ENCODE assay signal across 35 mouse cellular contexts in genomic region chr1:71447424-71447823, GRCm38 (mm10). TPM values are rescaled to one million over a fixed set of nuclear protein-coding genes. Genes with fewer than 3 reads are reported as not detected.
DNase-seq lines count a peak whose midpoint lies in the region; ATAC-seq and TF ChIP-seq lines count a peak whose summit lies in the region.
"Had no signal": no experiment of that assay in that cellular context is flagged by ENCODE, and none has a peak within 500 bp of the region (broad histone marks: within the 10 kb centered on the region; RNA-seq: fewer than 3 reads in every experiment).

No protein-coding gene starts in this region.

- no peaks in the 10 kb centered on the region for H3K27me3 ChIP-seq in forebrain, postnatal 0 days (ENCODE audit: insufficient read depth, low read length)
- H3K27me3 ChIP-seq in forebrain, embryonic 10.5 days (ENCODE audit: poor library complexity, severe bottlenecking), result no peaks in the 10 kb centered on the region
- H3K27me3 ChIP-seq: CH12.LX; embryonic facial prominence, embryonic 15.5 days; heart, embryonic 13.5 days; kidney, embryonic 15.5 days; limb, embryonic 12.5 days; liver, embryonic 15.5 days; neural tube, embryonic 12.5 days had no signal

- no peak overlapping the region for H3K4me3 ChIP-seq in forebrain, postnatal 0 days (ENCODE audit: low read depth, low read length)
- H3K4me3 ChIP-seq in forebrain, embryonic 10.5 days, result no peak overlapping the region
- H3K4me3 ChIP-seq: embryonic facial prominence, embryonic 10.5 days; embryonic facial prominence, embryonic 15.5 days; heart, embryonic 13.5 days; kidney, embryonic 15.5 days; limb, embryonic 12.5 days; liver, embryonic 15.5 days; neural tube, embryonic 12.5 days had no signal

- H3K9ac ChIP-seq in forebrain, postnatal 0 days, result no peak overlapping the region
- H3K9ac ChIP-seq: embryonic facial prominence, embryonic 15.5 days; heart, embryonic 13.5 days; kidney, embryonic 15.5 days; limb, embryonic 12.5 days; liver, embryonic 15.5 days; lung, embryonic 14.5 days; neural tube, embryonic 12.5 days had no signal

- no peak for ATAC-seq in cerebellum, adult (ENCODE audit: insufficient number of reproducible peaks, low FRiP score, low TSS enrichment)
- peak; percentile 78 for ATAC-seq in forebrain, postnatal 0 days
- ATAC-seq: activated CD4-positive, CD25-positive, alpha-beta regulatory T cell, adult 4 months; hindbrain, embryonic 16.5 days; midbrain, embryonic 16.5 days had no signal

- 61% methylated on average over 4 of the region's 4 CpGs for WGBS in forebrain, postnatal 0 days
- WGBS in forebrain, embryonic 10.5 days, result 99% methylated on average over 4 of the region's 4 CpGs

- DNase-seq in cerebellum, postnatal 10 days, result peak; percentile 70 to 75
- peak; percentile 48 for DNase-seq in forebrain, postnatal 0 days
- no peak for DNase-seq in forebrain, embryonic 10.5 days (ENCODE audit: extremely low spot score, low spot score)
- DNase-seq in left cerebral cortex, postnatal 4 days, result peak; percentile 2
- DNase-seq in left cerebral cortex, adult 11 months (ENCODE audit: low spot score), result no peak
- peak; percentile 7 to 20 for DNase-seq in layer of hippocampus, postnatal 14 days (ENCODE audit: low spot score in 2 of 2)
- DNase-seq in heart, postnatal 10 days, result no peak
- DNase-seq: adrenal gland, adult 2 months; adrenal gland, postnatal 36 days; cerebellum, adult 11-12 months; heart, postnatal 14 days; kidney, adult 18-20 months; kidney, postnatal 25 days; lung, embryonic 14.5 days; lung, postnatal 14 days; right cerebral cortex, postnatal 4 days had no signal

- H3K4me1 ChIP-seq in forebrain, postnatal 0 days (ENCODE audit: insufficient read depth), result no peaks in the 10 kb centered on the region
- H3K4me1 ChIP-seq in forebrain, embryonic 10.5 days, result no peaks in the 10 kb centered on the region
- H3K4me1 ChIP-seq: embryonic facial prominence, embryonic 10.5 days; embryonic facial prominence, embryonic 15.5 days; heart, embryonic 13.5 days; kidney, embryonic 15.5 days; liver, embryonic 15.5 days; neural tube, embryonic 12.5 days had no signal

- H3K4me2 ChIP-seq in forebrain, postnatal 0 days (ENCODE audit: low read depth), result no peak overlapping the region
- H3K4me2 ChIP-seq: embryonic facial prominence, embryonic 15.5 days; heart, embryonic 13.5 days; kidney, embryonic 15.5 days; limb, embryonic 12.5 days; liver, embryonic 15.5 days; lung, embryonic 14.5 days; neural tube, embryonic 12.5 days had no signal

- H3K36me3 ChIP-seq in forebrain, postnatal 0 days (ENCODE audit: insufficient read depth), result no peaks in the 10 kb centered on the region
- no peaks in the 10 kb centered on the region for H3K36me3 ChIP-seq in forebrain, embryonic 10.5 days (replicated peaks)
- H3K36me3 ChIP-seq: embryonic facial prominence, embryonic 10.5 days; embryonic facial prominence, embryonic 15.5 days; heart, embryonic 13.5 days; kidney, embryonic 15.5 days; limb, embryonic 12.5 days; liver, embryonic 15.5 days; neural tube, embryonic 12.5 days had no signal

- intact Hi-C loops in left cerebral cortex, postnatal 4 days (cut with DNase I), result no loop called here
- intact Hi-C loops in heart, postnatal 10 days (cut with DNase I), result no loop called here

- H3K9me3 ChIP-seq in forebrain, postnatal 0 days (ENCODE audit: low read length), result no peaks in the 10 kb centered on the region
- no peaks in the 10 kb centered on the region for H3K9me3 ChIP-seq in forebrain, embryonic 10.5 days
- H3K9me3 ChIP-seq: embryonic facial prominence, embryonic 10.5 days; embryonic facial prominence, embryonic 15.5 days; heart, embryonic 13.5 days; kidney, embryonic 15.5 days; limb, embryonic 12.5 days; liver, embryonic 15.5 days; neural tube, embryonic 12.5 days had no signal

- H3K27ac ChIP-seq in forebrain, postnatal 0 days (ENCODE audit: low read depth, low read length), result no peak overlapping the region
- H3K27ac ChIP-seq in forebrain, embryonic 10.5 days, result no peak overlapping the region
- H3K27ac ChIP-seq: embryonic facial prominence, embryonic 10.5 days; embryonic facial prominence, embryonic 15.5 days; heart, embryonic 13.5 days; kidney, embryonic 15.5 days; limb, embryonic 12.5 days; liver, embryonic 15.5 days; neural tube, embryonic 12.5 days had no signal

- TF ChIP-seq CTCF in forebrain, postnatal 0 days (IDR thresholded peaks at IDR 0.05; ENCODE audit: low read depth), result no peak

RNA-seq across cellular contexts. Expression of gene Abca12, which starts 32.7 kb away (rescaled TPM):
- under 0.01 and 0.14 TPM in 2 replicates for total RNA-seq in forebrain, postnatal 0 days (2014; rRNA removed)
- polyA plus RNA-seq in forebrain, postnatal 0 days (2015; fragmentation: Nextera tagmentation; extraction: Ambion mirVana), result 0.02 and 0.04 TPM in 2 replicates
- not detected in 2 replicates for polyA plus RNA-seq in forebrain, embryonic 10.5 days (2016; fragmentation: Nextera tagmentation; extraction: Ambion mirVana)
- under 1 TPM; 0.06 to 0.26 TPM for total RNA-seq in left cerebral cortex, postnatal 4 days (2021)
- total RNA-seq in layer of hippocampus, postnatal 14 days (2021), result under 1 TPM; 0.14 to 0.21 TPM
- total RNA-seq in heart, postnatal 10 days (2021), result 1 to 10 TPM; 1.6 to 2.0 TPM
- total RNA-seq: adrenal gland, adult 2 months; adrenal gland, postnatal 36 days; gastrocnemius, adult 8-10 months; liver, adult 2 months had no signal
- polyA plus RNA-seq: adrenal gland, adult 2 months; C2C12; embryonic facial prominence, embryonic 10.5 days; gonadal fat pad, adult 2 months; hindbrain, embryonic 11.5 days; liver, adult 2 months; liver, embryonic 15.5 days; spleen, adult 2 months; thymus, postnatal 0 days had no signal

Comparison
In these comparisons a context has a peak if more than half of its experiments do, and no peak if none do; other contexts are left out.
1. DNase-seq: peak in cerebellum, postnatal 10 days (2 of 2), forebrain, postnatal 0 days (single experiment), left cerebral cortex, postnatal 4 days (single experiment) and layer of hippocampus, postnatal 14 days (2 of 2); none in forebrain, embryonic 10.5 days (single experiment), left cerebral cortex, adult 11 months (single experiment) and heart, postnatal 10 days (0 of 2).